Mouse (Mus musculus): ENCODE data around the gene Ints5.
A peak's percentile ranks its signal among the peaks of the same experiment; 100 is the strongest.
"Not testable (repeated sequence)": the region's sequence is repeated elsewhere in the genome, so short reads cannot be mapped to it uniquely, and the experiment has no call there.

Ints5 gene

DNA sequence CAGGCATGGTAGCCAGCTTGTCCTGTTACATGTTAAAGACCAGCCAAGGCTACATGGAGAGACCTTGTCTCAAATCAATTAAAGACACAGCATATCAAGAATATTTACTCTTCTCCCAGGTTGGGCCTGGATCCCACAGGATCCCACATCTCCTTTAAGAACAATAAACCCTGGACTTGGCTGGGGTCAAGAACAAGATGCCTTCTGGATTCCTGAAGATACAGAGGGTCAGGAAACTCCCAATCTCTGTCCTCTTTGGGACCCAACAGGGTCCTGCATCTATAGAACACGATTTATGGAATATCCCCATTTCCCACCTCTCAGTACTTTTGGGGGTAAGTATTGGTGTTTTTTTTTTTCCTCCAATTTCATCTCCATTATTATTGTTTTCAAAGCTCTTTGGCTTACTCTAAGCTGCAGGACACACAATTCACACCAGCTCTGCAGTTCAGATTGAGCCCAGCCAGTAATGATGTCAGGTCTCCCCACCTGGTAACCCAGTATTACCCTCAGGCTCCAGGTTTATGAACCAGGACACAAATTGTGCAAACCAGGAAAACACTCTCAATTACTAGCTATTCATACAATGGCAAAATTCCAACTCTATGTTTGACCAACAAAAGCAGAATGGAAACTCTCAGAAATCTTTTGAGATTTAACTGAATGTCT is 5.8 kb upstream of the Ints5 start:
- no peak for DNase-seq (ENCODE audit: low read depth in 1 of 2, low spot score in 2 of 2)

DNA sequence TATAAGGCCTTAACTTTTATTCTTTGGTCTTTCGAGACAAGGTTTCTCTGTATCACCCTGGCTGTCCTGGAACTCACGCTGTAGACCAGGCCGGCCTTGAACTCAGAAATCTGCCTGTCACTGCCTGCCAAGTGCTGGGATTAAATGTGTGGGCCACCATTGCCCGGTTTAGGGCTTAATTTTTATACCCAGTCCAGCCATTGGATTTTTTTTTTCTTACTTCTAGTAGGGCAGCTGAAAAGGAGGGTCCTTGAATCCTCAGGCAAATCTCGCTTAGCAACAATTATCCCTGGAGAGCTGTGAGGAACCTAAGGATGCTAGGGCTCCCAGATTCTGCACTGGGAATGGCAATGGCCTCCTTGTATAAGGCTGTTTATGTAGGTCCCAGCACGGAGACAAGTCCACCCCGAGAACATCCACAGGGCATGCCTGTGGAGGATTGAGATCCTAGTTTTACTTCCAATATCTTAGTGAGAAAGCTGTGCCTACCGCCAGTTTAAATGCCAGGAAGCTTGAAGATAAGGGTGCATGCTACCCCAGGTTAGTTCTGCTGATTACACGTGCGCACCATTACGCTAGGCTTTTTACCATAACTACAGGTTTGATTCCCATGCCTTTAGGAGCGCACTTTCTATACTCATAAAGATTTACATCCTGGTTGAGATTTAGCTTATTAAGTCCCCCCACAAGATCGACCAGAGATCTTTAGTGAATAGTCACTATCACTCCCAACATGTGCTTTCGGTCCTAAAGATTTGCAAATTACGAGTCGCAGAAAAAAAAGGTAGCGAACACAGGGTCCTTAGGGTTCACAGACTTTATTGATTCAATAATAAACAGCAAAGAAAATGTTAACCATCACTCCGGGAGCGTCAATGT is 5.0 kb upstream of the Ints5 start:
- no peak for DNase-seq (ENCODE audit: low read depth in 1 of 2, low spot score in 2 of 2)

DNA sequence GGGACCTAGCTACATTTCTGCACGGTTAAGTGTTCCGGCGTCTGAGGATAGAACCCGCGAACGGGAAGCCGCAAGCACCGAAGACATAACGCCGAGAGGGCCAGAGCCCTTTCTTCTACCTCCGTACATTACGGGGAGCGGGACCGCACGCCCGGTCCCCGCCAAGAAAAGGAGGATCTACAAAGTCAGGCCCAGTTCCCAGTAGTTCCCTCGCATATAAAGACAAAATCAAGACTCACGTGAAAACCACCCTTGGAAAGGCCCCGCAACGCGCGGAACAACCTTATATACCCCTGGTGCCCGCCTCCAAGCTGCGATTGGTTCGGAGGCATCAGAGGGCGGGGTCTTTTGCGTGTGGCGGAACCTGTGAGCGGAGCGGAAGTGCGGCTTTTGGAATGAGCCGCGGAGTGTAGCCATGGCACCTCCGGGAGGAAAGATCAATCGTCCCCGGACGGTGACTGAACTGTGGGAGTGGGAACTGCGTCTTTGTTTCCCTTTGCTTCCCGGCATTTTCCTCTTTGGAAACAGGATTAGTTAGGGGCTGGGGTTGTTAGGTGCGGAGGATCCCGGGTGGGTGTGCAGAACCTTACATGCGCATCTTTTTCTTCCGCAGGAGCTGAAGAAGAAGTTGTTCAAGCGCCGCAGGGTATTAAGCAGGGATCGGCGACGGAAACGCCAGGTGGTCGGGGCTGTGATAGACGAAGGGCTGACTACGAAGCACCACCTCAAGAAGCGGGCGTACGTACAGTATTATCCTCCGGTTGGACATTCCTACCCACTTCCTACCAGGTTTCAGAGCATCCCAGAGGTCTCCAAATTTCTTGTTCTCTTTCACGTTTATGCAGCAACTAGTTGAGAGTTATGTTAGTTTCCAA is 4.1 kb upstream of the Ints5 start, which contains the start of the genes 1810009A15Rik and Gm49416:
Gene 1810009A15Rik, plus strand, starts transcription at position 343 of the 875 bp plus-strand sequence.
Gene Gm49416, plus strand, starts transcription at position 416 of the 875 bp plus-strand sequence.
- DNase-seq (ENCODE audit: low read depth in 1 of 2, low spot score in 2 of 2), result peak; percentile 88 to 89

DNA sequence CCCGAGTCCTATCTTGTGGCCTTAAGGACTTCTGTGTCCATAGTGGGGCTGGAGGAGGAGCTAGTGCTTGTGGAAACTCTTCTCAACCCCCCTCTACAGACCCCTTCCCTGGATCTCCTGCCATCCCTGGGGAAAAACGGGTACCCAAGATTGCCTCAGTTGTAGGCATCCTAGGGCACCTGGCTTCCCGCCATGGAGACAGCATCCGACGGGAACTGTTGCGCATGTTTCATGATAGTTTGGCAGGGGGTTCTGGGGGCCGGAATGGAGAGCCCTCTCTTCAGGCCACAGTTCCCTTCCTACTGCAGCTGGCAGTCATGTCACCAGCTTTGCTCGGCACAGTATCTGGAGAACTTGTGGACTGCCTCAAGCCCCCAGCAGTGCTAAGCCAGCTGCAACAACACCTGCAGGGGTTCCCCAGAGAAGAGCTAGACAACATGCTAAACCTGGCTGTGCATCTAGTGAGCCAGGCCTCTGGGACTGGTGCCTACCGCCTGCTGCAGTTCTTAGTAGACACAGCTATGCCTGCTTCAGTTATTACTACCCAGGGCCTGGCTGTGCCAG is 2.7 kb downstream of the Ints5 start:
- no peak for DNase-seq (ENCODE audit: low read depth in 1 of 2, low spot score in 2 of 2)

DNA sequence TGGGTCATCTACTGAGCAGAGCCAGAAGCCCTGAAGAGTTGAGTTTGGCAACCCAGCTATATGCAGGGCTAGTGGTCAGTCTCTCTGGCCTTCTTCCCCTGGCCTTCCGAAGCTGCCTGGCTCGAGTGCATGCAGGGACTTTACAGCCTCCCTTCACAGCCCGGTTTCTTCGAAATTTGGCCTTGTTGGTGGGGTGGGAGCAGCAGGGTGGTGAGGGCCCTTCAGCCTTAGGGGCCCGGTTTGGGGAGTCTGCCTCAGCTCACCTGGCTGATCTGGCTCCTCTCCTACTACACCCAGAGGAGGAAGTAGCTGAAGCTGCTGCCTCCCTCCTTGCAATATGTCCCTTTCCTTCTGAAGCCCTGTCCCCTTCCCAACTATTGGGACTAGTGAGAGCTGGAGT is 3.4 kb downstream of the Ints5 start:
- DNase-seq (ENCODE audit: low read depth in 1 of 2, low spot score in 2 of 2), result not testable (repeated sequence)

DNA sequence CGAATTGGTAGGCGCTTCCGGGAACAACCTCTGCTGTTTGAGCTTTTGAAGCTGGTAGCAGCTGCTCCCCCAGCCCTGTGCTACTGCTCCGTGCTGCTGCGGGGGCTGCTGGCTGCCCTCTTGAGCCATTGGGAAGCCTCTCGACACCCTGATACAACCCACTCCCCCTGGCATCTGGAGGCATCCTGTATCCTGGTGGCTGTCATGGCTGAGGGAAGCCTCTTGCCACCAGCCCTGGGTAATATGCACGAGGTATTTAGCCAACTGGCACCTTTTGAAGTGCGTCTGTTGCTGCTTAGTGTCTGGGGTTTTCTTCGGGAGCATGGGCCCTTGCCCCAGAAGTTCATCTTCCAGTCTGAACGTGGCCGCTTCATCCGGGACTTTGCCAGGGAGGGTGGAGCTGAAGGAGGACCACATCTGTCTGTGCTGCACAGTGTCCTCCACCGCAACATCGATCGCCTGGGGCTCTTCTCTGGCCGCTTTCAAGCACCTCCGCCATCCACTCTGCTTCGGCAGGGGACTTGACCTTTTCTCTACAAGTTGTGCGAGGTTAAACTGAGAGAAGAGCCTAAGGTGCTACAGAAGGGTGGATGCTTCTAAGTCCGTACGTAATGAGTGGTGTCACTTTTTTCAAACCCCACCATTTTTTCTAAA is 4.5 kb downstream of the Ints5 start:
- not testable (repeated sequence) for DNase-seq (ENCODE audit: low read depth in 1 of 2, low spot score in 2 of 2)

DNA sequence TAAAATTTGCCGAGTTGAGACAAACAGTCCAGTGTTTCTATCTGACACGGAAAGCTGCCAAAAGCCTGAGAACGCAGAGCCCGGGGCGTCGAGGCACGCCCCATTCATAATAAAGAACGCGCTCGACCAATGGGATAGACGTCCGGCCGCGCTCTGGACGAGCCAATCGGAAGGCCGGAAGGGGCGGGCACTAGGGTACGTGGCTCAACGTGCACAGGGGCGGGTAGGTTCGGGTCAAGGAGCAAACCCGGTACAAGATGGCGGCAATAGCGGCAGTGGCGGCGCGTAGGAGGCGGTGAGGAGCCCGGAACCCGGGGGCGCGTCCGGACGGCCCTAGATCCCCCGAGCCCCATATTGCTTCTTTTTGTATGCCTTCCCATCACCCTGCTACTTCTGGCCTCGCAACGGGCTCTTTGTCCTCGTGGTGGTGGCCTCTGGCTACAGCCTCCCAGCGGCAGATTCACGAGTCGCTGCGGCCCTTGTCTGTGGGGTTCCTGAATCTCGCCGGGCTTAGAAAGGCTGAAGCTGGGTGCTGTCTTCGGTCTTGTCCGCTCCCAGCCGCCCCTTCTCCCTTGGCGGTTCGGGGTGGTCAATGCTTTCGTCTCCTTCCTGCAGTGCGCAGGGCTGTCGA is 5.2 kb downstream of the Ints5 start, which contains the start of gene Ganab:
Gene Ganab, plus strand, starts transcription at position 207 of the 631 bp plus-strand sequence.
- DNase-seq (ENCODE audit: low read depth in 1 of 2, low spot score in 2 of 2), result peak; percentile 87 to 90

DNA sequence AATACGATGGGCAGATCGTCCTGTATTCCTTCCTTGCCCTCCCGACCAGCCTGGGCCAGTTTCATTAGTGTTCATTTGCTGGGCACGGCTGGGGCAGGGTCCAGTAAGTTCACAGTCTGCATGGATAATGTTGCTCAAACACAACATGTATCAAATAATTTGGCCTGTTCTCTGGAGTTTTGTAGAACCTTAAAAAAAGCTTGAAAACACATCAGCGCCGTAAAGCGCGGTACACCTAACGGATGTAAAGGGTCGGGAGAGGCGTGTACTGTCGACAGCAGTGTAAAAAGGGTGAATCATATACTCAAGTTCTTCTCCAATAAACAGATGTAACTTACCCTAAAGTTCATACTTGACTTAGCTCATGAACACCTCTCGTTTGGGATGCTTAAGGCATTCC is 5.8 kb downstream of the Ints5 start:
- DNase-seq (ENCODE audit: low read depth in 1 of 2, low spot score in 2 of 2), result no peak

DNA sequence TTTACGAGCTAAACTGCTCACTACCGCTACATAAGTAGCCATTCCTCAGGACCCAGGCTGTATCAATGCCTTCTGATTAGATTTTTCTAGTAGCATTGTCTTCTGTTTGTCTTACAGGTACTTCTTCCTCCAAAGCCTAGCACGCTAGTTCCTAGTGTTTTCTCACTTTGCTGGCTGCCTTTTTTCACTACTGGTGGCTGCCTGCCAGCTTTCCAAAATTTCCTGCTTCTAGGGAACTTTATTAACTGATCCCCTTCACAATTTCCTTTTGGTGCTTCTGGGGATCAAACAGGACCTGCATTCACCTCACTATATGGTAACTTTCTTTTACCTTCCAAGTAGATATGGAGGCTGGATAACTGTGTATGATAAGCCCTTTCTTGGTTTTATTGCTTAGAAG is 6.3 kb downstream of the Ints5 start:
- DNase-seq (ENCODE audit: low read depth in 1 of 2, low spot score in 2 of 2), result no peak

DNA sequence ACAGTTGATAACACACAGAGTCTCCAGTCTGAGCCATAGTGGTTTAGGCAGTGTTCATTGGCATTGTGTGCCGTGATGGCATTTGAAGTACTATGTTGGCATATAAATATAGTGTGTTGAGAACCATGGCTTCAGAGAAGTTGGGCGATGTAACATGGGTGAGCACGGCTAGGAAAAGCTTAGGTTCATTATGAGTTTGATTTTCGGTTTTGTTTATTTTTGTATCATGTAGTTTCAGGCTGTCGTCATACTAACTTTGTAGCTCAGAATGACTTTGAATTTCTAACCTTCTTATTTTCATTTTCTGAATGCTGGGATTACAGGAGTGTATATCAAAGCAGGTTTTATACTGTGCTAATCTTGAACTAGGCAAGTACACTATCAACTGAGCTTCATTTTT is 10.6 kb downstream of the Ints5 start:
- no peak for DNase-seq (ENCODE audit: low read depth in 1 of 2, low spot score in 2 of 2)

DNA sequence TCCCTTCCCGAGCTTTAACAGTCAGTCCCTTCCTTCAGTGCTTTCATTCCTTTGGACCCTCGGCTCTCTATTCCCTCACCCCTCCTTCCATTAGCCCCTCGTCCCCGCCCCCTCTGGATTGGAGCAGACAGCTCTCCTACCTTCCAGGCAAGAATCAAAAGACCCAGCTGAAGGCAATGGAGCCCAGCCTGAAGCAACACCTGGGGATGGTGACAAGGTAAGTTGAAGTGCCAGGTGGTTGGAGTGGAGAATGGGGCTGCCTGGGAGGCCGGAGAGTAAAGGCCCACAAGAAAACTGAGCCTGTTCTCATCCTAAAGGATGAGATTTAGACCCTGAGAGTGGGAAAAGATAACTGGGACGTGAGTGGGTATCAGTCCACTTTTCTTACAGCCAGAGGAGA is 15.7 kb downstream of the Ints5 start:
- DNase-seq (ENCODE audit: low read depth in 1 of 2, low spot score in 2 of 2), result no peak

DNA sequence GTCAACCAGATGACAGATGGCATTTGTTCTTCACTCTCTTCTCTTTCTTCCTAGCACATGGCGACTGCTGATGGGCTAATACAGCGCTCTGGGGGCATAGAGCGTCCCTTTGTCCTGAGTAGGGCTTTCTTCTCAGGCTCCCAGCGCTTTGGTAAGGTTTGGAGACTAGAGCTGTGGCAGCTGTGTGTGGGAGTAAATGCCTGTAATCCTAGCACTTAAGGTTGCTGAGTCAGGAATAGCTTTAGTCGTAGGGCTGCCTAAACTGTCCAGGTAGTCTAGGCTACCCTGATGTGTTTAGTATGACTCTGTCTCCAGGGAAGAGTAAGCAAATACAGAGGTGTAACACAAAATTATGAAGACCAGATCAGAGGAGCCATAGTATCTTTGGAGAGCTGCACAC is 19.0 kb downstream of the Ints5 start:
- DNase-seq (ENCODE audit: low read depth in 1 of 2, low spot score in 2 of 2), result no peak

DNA sequence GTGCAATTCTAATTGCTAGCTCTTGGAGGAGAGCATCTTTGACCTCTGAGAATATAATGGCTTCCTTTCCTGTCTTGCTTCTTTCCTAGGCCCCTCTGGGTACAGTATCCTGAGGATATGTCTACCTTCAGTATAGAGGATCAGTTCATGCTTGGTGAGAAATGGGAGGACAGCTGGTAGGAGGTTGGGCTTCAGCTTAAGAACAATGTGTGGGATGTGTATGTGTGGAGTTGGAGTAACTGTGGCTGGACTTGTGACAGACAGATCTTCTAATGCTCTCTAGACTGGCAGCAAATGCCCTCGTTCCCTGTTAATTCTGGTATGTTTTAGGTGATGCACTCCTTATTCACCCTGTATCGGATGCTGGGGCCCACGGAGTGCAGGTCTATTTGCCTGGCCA is 21.4 kb downstream of the Ints5 start:
- no peak for DNase-seq (ENCODE audit: low read depth in 1 of 2, low spot score in 2 of 2)

DNA sequence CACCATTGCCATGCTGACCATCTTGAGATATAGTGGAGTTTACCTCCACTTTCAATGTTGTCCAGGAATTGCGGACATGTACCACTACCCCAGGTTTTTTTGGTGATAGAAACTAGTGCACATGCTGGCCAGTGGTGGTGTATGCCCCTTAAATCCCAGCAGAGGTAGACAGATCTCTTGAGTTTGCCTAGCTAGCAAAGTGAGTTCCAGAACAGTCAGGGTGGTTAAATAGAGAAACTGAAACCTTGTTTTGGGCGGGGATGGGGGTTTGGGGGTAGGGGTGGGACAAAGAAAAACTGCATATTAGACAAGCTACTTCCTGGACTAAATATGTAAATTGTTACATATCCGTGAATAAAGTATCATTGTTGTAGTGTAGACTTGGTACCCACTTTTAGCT is 26.2 kb downstream of the Ints5 start:
- DNase-seq (ENCODE audit: low read depth in 1 of 2, low spot score in 2 of 2), result no peak

DNA sequence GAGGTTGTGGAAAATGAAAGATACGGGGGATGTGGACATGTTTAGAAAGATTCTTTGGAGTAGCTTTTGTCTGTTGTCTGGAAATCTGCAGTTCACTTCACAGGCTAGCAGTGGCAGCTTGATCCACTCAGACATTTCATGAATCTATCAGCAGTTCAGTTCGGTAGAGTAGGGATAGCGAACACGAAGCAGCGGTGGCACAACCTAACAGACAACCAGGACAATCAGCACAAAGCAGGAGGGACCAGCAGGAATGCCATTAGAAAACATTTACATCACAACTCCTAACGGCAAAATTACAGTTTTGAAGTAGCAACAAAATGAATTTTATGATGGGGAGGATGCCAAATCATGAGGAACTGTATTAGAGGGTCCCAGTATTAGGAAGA is 26.9 kb downstream of the Ints5 start:
- no peak for DNase-seq (ENCODE audit: low read depth in 1 of 2, low spot score in 2 of 2)

DNA sequence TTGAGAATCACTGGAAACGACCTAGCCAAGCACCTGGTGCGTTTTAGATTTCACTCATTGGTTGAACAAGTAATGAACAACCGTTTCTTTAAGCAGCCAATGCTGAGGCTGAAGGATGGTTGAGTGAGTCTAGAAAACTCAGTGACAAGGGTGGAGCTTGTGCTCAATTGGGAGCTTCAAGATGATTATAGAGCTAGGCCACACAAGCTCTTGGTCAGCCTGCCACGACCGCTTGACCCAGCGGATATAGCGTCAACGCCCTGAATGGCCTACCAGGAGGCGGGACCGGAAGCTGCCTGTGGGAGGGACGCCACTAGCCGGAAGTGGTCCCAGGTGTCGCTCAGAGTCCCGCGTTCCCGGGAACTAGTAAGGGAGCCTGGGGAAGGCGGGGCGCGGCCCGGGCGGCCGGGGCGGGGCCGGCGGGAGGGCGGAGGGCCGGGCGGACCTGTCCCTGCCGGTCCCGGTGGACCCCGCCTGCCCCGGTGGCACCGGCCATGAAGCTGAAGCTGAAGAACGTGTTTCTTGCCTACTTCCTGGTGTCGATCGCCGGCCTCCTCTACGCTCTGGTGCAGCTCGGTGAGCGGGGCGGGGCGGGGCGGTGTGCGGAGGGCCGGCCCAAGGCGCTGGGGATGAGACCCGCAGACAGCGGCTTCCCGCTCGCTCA is 27.4 kb downstream of the Ints5 start, which contains the start of gene B3gat3:
Gene B3gat3, plus strand, starts transcription at position 302 of the 664 bp plus-strand sequence.
- DNase-seq (ENCODE audit: low read depth in 1 of 2, low spot score in 2 of 2), result peak; percentile 68 to 81

DNA sequence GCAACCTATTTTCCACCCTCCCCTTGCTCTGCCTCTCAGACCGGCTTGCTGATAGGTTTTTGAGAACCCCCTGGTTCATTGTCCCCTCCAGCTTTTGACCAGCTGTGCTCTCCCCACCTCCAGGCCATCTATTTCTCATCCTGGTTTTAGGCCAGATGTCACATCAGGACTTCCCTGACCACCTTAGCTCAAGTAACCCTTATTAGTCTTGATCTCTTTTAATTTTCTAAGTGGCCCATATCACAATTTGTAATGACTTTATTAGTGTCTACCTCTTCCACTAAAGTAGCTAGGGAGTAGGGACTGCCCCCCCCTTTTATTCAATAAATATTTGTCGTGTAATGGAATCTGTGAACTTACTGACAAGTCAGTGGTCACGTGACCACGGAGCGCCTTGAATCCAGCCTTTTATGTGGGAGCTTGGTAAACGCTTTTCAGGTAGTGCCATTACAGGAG is 28.1 kb downstream of the Ints5 start:
- DNase-seq (ENCODE audit: low read depth in 1 of 2, low spot score in 2 of 2), result no peak

DNA sequence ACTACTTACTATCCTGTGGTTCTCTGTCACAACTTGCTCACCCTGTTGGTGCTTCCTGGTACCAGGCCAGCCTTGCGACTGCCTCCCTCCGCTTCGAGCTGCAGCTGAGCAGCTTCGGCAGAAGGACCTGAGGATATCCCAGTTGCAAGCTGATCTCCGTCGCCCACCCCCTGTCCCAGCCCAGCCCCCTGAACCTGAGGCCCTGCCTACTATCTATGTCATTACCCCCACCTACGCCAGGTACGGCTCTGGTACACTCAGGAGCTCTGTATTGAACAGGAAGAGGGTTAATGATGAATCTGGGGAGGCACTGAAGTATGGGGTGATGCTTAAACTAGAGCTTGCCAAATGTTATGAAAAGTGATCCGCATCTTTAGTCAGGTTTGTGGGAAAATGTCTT is 28.9 kb downstream of the Ints5 start:
- no peak for DNase-seq (ENCODE audit: low read depth in 1 of 2, low spot score in 2 of 2)

DNA sequence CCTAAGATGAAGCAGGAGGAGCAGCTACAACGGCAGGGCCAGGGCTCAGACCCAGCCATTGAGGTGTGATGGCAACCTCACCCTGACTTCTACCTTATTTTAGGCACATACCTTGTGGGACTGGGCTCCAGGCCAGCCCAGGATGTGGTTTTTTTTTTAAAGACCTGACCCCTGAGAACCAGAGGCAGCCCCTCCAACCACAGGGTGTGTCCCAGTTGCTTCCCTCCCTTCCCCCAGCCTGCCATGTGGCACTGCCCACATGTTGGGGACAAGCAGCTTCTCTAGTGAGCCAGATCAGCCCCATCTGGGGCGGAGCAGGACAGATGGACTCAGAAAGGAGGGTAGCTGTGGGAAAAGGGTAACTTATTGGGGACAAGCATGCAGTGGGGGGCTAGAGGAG is 34.0 kb downstream of the Ints5 start:
- no peak for DNase-seq (ENCODE audit: low read depth in 1 of 2, low spot score in 2 of 2)
